Mouse (Mus musculus): ENCODE measurements around the gene Zic2. TPM values are rescaled to one million over a fixed set of nuclear protein-coding genes. Genes with fewer than 3 reads are reported as not detected.
A peak's percentile ranks its signal among the peaks of the same experiment; 100 is the strongest.

Zic2 gene
- total and polyA plus RNA-seq, 3 experiments = 0.13 TPM; not detected in 2

DNA sequence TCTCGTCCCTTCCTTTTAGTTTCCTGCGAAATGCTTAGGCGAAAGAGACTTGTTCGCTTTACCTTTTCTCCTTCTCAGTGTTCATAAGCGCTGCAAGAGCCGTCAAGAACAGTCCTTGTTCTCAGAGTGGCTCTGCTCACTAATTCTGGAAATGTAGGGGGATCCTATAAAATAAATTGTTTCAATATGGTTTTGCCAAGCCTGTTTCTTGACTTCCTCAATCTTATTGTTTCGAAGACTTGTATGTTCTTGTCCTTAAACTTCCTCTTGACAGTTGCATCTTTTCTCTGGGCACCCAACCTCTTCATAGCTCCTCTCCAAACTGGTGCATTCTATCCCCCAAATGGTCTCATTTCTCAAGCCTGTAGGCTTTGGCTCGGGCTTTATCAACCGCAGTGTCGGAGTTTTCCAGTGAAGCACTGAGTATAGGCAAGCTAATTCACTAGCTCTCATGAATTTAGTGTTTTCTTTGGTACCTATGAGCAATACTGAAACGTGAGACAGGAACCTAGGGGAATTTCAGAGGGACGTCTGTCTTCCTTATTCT lies 10.5 kb downstream of the Zic2 start:
- H3K27me3 ChIP-seq (replicated peaks) = no peaks in the 10 kb centered on the region
- DNase-seq (ENCODE audit: extremely low read depth) = no peak
- in situ Hi-C loops (cut with MboI; ENCODE audit: low pct_ligation_motif_present, low pct_unique_long_range_greater_than_20kb, low sequenced_read_pairs) = no loop called here
- no peaks in the 10 kb centered on the region for H3K79me2 ChIP-seq (replicated peaks; ENCODE audit: control insufficient read depth, extremely low read depth, insufficient read depth, poor library complexity, severe bottlenecking)
- TF ChIP-seq E2F4 (IDR thresholded peaks at IDR 0.05; ENCODE audit: insufficient replicate concordance, low read depth, low read length) = no peak
- TF ChIP-seq MEF2A (IDR thresholded peaks at IDR 0.05; ENCODE audit: borderline replicate concordance, low read depth, low read length) = peak; percentile 49; the same call in 1 of the 2 replicates
- peak; percentile 56; the same call in 1 of the 2 replicates for TF ChIP-seq EP300 (IDR thresholded peaks at IDR 0.05; ENCODE audit: low read length)
- TF ChIP-seq ETS1 (conservative IDR thresholded peaks at IDR 0.05; ENCODE audit: low read depth, low read length) = 0 out of 2 replicates have a peak, but pooled peaks have one; percentile 15
- TF ChIP-seq ELF1 (IDR thresholded peaks at IDR 0.05; ENCODE audit: low read depth, low read length) = no peak
- TF ChIP-seq HCFC1 (IDR thresholded peaks at IDR 0.05; ENCODE audit: low read depth, low read length) = no peak
- TF ChIP-seq KAT2A (IDR thresholded peaks at IDR 0.05; ENCODE audit: insufficient replicate concordance, low read length) = no peak
- peak; percentile 74 for TF ChIP-seq BHLHE40 (IDR thresholded peaks at IDR 0.05; ENCODE audit: low read depth, low read length)
- TF ChIP-seq MXI1 (IDR thresholded peaks at IDR 0.05; ENCODE audit: low read depth, low read length) = no peak
- peak; percentile 81 for TF ChIP-seq IRF4 (IDR thresholded peaks at IDR 0.05; ENCODE audit: low read depth, low read length)
- TF ChIP-seq NRF1 (IDR thresholded peaks at IDR 0.05; ENCODE audit: low read depth, low read length) = no peak
- no peak overlapping the region for H3K4me3 ChIP-seq (replicated peaks in 1 of 3; ENCODE audit: low read depth in 2 of 3, low read length in 2 of 3, poor library complexity in 1 of 3)
- H3K36me3 ChIP-seq (replicated peaks in 1 of 2; ENCODE audit: control insufficient read depth in 1 of 2, insufficient read depth in 1 of 2, low read length in 1 of 2) = no peaks in the 10 kb centered on the region
- H3K9me3 ChIP-seq (replicated peaks; ENCODE audit: low read length) = no peaks in the 10 kb centered on the region
- no peak overlapping the region for H3K27ac ChIP-seq (ENCODE audit: insufficient read depth, low read depth)
- dilution Hi-C loops (cut with MboI; ENCODE audit: extremely low pct_ligation_motif_present, extremely low pct_unique_long_range_greater_than_20kb, low sequenced_read_pairs) = no loop called here
- peak overlapping the region; percentile 67; the same call in 1 of the 2 replicates for H3K4me2 ChIP-seq (ENCODE audit: insufficient read depth, low read depth, poor library complexity, severe bottlenecking)
- H3K4me1 ChIP-seq (ENCODE audit: control insufficient read depth in 1 of 2, insufficient read depth in 2 of 2) = peaks cover 4 to 26% of the 10 kb centered on the region in 2 experiments; a peak in 2 of 4 replicates
- H3K9ac ChIP-seq (ENCODE audit: insufficient read depth, low read depth) = 0 out of 2 replicates have a peak overlapping the region, but pooled peaks have one; percentile 19

DNA sequence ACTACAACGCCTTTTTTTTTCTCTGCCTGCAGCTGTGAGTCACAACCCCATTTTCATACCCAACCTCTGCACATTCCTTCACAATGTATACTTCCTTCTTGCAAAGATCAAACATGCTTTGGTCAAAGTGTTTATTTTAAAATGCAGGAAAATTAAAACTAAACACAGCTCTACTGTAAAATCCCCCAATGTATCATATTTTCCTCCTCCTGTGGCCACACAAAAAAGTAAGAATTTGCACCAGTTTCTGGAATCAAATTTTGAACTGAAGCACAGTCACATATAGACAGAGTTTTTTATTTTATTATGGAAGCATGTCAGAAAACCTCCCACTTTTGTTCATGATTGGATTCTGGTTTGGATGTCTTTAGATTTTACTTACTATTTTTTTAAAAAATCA lies 11.4 kb downstream of the Zic2 start:
- H3K27me3 ChIP-seq (replicated peaks) = no peaks in the 10 kb centered on the region
- no peak for DNase-seq (ENCODE audit: extremely low read depth)
- H3K79me2 ChIP-seq (replicated peaks; ENCODE audit: control insufficient read depth, extremely low read depth, insufficient read depth, poor library complexity, severe bottlenecking) = no peaks in the 10 kb centered on the region
- no peak overlapping the region for H3K27ac ChIP-seq (ENCODE audit: insufficient read depth, low read depth)
- peak; percentile 26; the same call in 1 of the 2 replicates for TF ChIP-seq ZNF384 (IDR thresholded peaks at IDR 0.05; ENCODE audit: low read depth, low read length)
- no peak for TF ChIP-seq ELF1 (IDR thresholded peaks at IDR 0.05; ENCODE audit: low read depth, low read length)
- TF ChIP-seq EP300 (IDR thresholded peaks at IDR 0.05; ENCODE audit: low read length) = peak; percentile 39; the same call in 1 of the 2 replicates
- no peak for TF ChIP-seq RCOR1 (conservative IDR thresholded peaks at IDR 0.05; ENCODE audit: low read depth, low read length)
- no peak for TF ChIP-seq NELFE (IDR thresholded peaks at IDR 0.05; ENCODE audit: low read depth, low read length)
- no peak for TF ChIP-seq POLR2AphosphoS2 (IDR thresholded peaks at IDR 0.05; ENCODE audit: low read depth, low read length)
- TF ChIP-seq ZKSCAN1 (IDR thresholded peaks at IDR 0.05; ENCODE audit: borderline replicate concordance, low read depth, low read length) = no peak
- no peak for TF ChIP-seq NRF1 (IDR thresholded peaks at IDR 0.05; ENCODE audit: low read depth, low read length)
- no peak for TF ChIP-seq BHLHE40 (IDR thresholded peaks at IDR 0.05; ENCODE audit: low read depth, low read length)
- no peak for TF ChIP-seq RAD21 (IDR thresholded peaks at IDR 0.05; ENCODE audit: low read depth, low read length)
- TF ChIP-seq TBP (conservative IDR thresholded peaks at IDR 0.05; ENCODE audit: low read depth, low read length) = no peak
- no peaks in the 10 kb centered on the region for H3K9me3 ChIP-seq (replicated peaks; ENCODE audit: low read length)
- H3K4me1 ChIP-seq (ENCODE audit: control insufficient read depth in 1 of 2, insufficient read depth in 2 of 2) = peaks cover 4 to 26% of the 10 kb centered on the region in 2 experiments; a peak in 2 of 4 replicates
- H3K4me3 ChIP-seq (replicated peaks in 1 of 3; ENCODE audit: low read depth in 2 of 3, low read length in 2 of 3, poor library complexity in 1 of 3) = no peak overlapping the region
- in situ Hi-C loops (cut with MboI; ENCODE audit: low pct_ligation_motif_present, low pct_unique_long_range_greater_than_20kb, low sequenced_read_pairs) = no loop called here
- H3K4me2 ChIP-seq (ENCODE audit: insufficient read depth, low read depth, poor library complexity, severe bottlenecking) = no peak overlapping the region
- H3K9ac ChIP-seq (ENCODE audit: insufficient read depth, low read depth) = no peak overlapping the region
- no peaks in the 10 kb centered on the region for H3K36me3 ChIP-seq (replicated peaks in 1 of 2; ENCODE audit: control insufficient read depth in 1 of 2, insufficient read depth in 1 of 2, low read length in 1 of 2)
- dilution Hi-C loops (cut with MboI; ENCODE audit: extremely low pct_ligation_motif_present, extremely low pct_unique_long_range_greater_than_20kb, low sequenced_read_pairs) = no loop called here
